Mouse (Mus musculus) right cerebral cortex, postnatal 14 days (tissue): Measurements from ENCODE around the gene Pak2.

ENCODE experiments used
- DNase-seq: peaks from one replicate; pipeline ENCODE4 v3.0.0; 2022

Pak2 gene

DNA sequence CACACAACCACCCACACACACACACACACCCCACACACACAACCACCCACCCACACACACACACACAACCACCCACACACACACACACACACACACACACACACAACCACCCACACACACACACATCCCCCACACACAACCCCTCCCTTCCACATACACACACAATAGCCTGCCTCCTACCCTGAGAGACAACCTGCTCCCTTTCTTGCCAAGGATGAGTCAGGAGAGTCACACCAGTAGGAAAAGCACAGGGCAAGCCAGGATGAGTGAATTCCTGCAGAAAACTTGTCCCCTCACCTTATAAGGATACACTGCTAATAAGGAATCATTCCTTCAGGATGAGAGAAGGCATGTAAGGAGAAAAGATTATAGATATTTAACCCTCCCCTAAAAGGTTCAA, 85.2 kb downstream of the Pak2 start:
- no peak for DNase-seq

DNA sequence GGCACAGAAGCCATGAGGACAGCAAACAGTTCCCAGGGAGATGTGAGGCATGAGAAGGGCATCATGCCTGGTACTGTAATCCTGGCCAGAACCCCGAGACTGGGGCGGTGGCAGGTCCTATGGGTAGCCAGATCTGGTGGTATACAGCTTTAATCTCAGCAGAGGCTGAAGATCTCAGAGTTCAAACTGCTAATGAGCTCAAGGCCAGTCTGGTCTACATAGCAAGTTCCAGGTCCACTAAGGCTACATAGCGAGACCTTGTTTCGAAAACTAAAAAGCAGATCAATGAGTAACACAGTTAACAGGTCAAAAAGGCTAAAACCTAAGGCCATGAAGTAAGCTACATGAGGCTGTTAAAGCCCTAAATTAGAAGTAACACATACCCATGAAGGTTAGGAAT, 85.9 kb downstream of the Pak2 start:
- no peak for DNase-seq

DNA sequence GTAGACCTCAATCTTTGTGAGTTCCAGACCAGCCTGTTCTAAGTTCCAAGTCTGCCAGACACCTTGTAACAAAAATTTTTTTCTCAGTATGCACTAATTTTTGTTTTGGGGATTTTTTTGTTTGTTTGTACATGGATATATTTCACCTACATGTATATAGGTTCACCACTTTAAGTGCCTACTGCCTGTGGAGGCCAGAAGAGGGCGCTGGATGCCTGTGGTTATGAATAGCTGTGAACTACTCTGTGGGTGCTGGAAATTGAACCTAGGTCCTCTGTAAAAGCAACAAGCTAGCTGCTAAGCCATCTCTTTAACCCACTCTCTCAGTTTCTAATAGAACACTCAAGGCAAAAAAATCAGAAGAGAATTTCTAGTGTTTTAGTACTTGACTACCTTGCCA, 87.1 kb downstream of the Pak2 start:
- DNase-seq = no peak

DNA sequence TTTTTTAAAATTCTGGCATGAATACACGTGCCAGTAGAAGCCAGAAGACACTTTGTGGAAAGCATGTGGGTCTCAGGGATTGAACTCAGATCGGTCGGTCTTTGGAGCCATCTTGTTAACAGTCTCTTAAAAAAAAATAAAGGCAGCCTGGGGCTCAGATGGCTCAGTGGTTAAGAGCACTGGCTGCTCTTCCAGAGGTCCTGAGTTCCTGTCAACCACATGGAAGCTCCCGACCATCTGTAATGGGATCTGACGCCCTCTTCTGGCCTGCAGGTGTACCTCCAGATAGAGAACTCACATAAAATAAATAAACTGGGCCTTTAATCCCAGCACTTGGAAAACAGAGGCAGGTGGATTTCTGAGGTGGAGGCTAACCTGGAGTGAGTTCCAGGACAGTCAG, 98.2 kb downstream of the Pak2 start:
- no peak for DNase-seq

DNA sequence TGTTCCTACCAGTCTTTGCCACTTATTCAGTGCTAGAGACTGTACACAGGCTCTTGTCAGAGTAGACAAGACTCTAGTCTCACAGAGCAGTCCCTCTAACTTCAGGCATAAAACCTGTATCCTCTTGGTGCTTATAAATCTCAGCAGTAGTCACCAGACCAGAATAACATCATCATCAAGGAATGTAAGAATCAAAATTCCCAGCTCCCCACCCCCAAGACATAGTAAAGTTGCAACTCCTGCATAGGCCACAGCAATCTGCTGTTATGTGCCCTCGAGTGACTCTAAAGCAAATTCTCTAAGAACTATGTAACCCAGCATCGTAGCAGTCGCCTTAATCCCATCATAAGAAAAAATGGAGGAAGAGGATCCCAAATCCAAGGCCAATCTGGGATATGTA, 99.6 kb downstream of the Pak2 start:
- no peak for DNase-seq

DNA sequence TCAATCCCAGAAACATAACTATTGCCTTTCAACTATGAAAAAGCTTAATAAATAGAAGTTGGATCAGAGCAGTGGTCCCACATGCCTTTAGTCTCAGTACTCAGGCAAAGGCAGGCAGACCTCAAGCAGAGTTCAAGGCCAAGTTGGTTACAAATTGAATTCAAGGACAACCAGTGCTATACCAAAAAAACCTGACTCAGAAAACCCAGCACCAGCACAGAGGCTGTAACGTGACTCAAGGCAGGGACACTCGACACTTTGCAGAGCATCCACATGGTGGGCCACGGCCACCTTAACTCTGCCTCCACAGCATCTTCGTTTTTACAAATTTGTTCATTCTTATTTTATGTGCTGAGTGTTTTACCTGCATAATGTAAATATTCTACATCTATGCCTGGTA, 103.9 kb downstream of the Pak2 start:
- no peak for DNase-seq
